Mouse (Mus musculus) bone marrow, adult 2 months (tissue): Measurements from ENCODE around the gene Pmvk.

ENCODE experiments used
- CTCF ChIP-seq: fragments of 200-500 bp; IDR thresholded peaks from 2 replicates; pipeline ENCODE4 v1.5.1; 2011; ENCODE audit warnings: low read length, control low read depth; ENCODE audit not compliant: control insufficient read depth, insufficient read depth
- POLR2A ChIP-seq: fragments of 200-500 bp; IDR thresholded peaks from 2 replicates; pipeline ENCODE4 v1.6.1; 2011; ENCODE audit warnings: low read depth, mild to moderate bottlenecking, control low read depth, low read length, borderline replicate concordance; ENCODE audit not compliant: control insufficient read depth

DNA sequence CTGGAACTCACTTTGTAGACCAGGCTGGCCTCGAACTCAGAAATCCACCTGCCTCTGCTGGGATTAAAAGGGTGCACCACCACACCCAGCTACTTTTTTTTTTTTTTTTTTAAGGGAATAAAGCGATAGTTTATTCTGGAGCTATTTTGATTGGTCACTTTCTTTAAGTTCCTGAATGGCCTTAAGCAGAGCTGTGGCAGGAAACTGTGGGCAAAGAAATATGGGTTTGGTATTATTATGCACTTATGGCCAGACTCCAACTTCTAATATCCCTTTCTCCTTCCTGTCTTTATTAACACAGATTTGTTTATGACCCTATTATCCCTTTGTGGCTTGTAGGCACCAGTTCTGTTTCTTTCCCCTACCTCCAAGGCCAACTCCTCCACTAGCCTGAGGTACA is 33.9 kb upstream of the Pmvk start:
- TF ChIP-seq CTCF, result no peak
- no peak for TF ChIP-seq POLR2A
